Mouse (Mus musculus) limb, embryonic 15.5 days (tissue): ENCODE data around the gene Xirp2. TPM values are rescaled to one million over a fixed set of nuclear protein-coding genes. Genes with fewer than 3 reads are reported as not detected.

Experiments
- ATAC-seq: fragments of 200-750 bp; cut with Nextera tagmentation; 2 replicates; pipeline ENCODE4 v1.8.0; 2017; ENCODE audit warnings: low read depth, moderate TSS enrichment; ENCODE audit not compliant: insufficient number of reproducible peaks, low FRiP score, low TSS enrichment
- H3K27ac ChIP-seq: fragments of 300-500 bp; sonication (generic); 2 replicates; pipeline ENCODE4 v1.5.1; 2015; ENCODE audit warnings: moderate library complexity, mild to moderate bottlenecking, inconsistent platforms
- H3K27me3 ChIP-seq: fragments of 300-500 bp; sonication (generic); 2 replicates; pipeline ENCODE4 v1.6.1; 2015; ENCODE audit warnings: inconsistent platforms
- H3K36me3 ChIP-seq: fragments of 300-500 bp; sonication (generic); 2 replicates; pipeline ENCODE4 v1.6.1; 2015; ENCODE audit warnings: inconsistent platforms
- H3K4me1 ChIP-seq: fragments of 300-500 bp; sonication (generic); 2 replicates; pipeline ENCODE4 v1.6.1; 2015; ENCODE audit warnings: inconsistent platforms
- H3K4me2 ChIP-seq: fragments of 300-500 bp; sonication (generic); 2 replicates; pipeline ENCODE4 v1.6.1; 2015; ENCODE audit warnings: mild to moderate bottlenecking, inconsistent platforms
- H3K4me3 ChIP-seq: fragments of 300-500 bp; sonication (generic); 2 replicates; pipeline ENCODE4 v1.5.1; 2015; ENCODE audit warnings: mild to moderate bottlenecking, inconsistent platforms
- H3K9ac ChIP-seq: fragments of 300-500 bp; sonication (generic); 2 replicates; pipeline ENCODE4 v1.6.1; 2015; ENCODE audit warnings: inconsistent platforms
- H3K9me3 ChIP-seq: fragments of 300-500 bp; sonication (generic); 2 replicates; pipeline ENCODE4 v1.6.1; 2016; ENCODE audit warnings: inconsistent platforms
- WGBS: fragments of 180-500 bp; shearing (Covaris S2); methylation state at CpG from one replicate; pipeline ENCODE4 v1.1.7; 2015; 5-methylcytosine and 5-hydroxymethylcytosine counted together
- polyA plus RNA-seq: library from polyadenylated mRNA; unstranded; fragments of >200 nt; fragmentation: Nextera tagmentation; extraction: Ambion mirVana; gene quantifications from 2 replicates; pipeline ENCODE4 v1.2.1, GENCODE M21; 2015

Xirp2 gene
- polyA plus RNA-seq, 1 experiment from 2014 or later: 0.04 TPM

- WGBS: under 1% methylated on average over 80 of the region's 83 CpGs
- H3K27me3 ChIP-seq: peaks cover 10% of the 10 kb centered on the region
- peak within 1 kb of the TSS; percentile 92 for H3K4me2 ChIP-seq
- H3K4me1 ChIP-seq: peaks cover 14% of the 10 kb centered on the region
- peak; percentile 94 for ATAC-seq
- peak within 1 kb of the TSS; percentile 57 for H3K27ac ChIP-seq
- peak within 1 kb of the TSS; percentile 59 for H3K4me3 ChIP-seq
- H3K9me3 ChIP-seq: no peaks in the 10 kb centered on the region
- H3K9ac ChIP-seq: peak within 1 kb of the TSS; percentile 60
- H3K36me3 ChIP-seq: no peaks in the 10 kb centered on the region
These were observed 119.9 kb downstream of the Xirp2 start, which contains the start of gene B3galt1 for GRCm38 (mm10) chr2:67565480-67566331. Gene B3galt1 (plus strand): TSS chr2:67565871.

GRCm38 (mm10) chr2:67566566-67566965 lies 120.8 kb downstream of the Xirp2 start:
- Histone ChIP-seq H3K9ac (peak overlapping the region; percentile 60; the same call in 1 of the 2 replicates), H3K27me3 (peaks cover 10% of the 10 kb centered on the region), H3K27ac (no peak overlapping the region), H3K4me1 (peaks cover 14% of the 10 kb centered on the region), H3K9me3 (no peaks in the 10 kb centered on the region), H3K4me2 (peak overlapping the region; percentile 92), H3K4me3 (peak overlapping the region; percentile 59), H3K36me3 (no peaks in the 10 kb centered on the region)
- no peak for ATAC-seq
- WGBS: 2% methylated on average over 12 of the region's 12 CpGs

DNA sequence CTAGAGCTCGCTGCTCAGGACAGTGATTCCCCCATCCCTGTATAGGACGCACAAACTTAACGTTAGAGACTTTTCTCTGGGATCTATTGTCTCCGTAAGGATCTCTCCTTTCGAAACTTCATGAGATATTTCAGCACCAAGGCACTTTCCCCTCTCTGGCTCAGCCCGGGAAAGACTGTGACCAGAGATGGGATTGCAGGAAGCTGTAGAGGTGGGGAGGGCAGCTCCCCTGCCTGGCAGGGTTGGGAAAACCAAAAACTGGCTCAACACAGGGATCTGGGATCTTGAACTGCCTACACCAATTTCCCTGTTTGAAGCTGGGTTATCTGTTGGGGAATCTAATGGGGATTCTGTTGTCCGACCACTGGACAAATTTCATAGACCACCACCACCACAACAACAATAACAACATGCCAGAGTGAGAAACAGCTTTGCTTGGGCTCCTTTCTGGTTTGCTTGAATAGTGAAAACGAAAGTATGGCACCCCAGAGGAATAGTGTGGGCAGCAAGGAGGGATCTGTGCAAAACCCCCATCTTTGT lies 121.4 kb downstream of the Xirp2 start:
- no peak for ATAC-seq
- no peak overlapping the region for H3K9ac ChIP-seq

More for the DNA sequence above, 121.4 kb downstream of the Xirp2 start:
- H3K9me3 ChIP-seq: no peaks in the 10 kb centered on the region
- H3K4me1 ChIP-seq: peaks cover 14% of the 10 kb centered on the region
- H3K4me3 ChIP-seq: peak overlapping the region; percentile 59
- peaks cover 10% of the 10 kb centered on the region for H3K27me3 ChIP-seq
- no peak overlapping the region for H3K27ac ChIP-seq
- H3K36me3 ChIP-seq: no peaks in the 10 kb centered on the region
- peak overlapping the region; percentile 92 for H3K4me2 ChIP-seq
- 15% methylated on average over 8 of the region's 8 CpGs for WGBS

Other genes starting within 250 kb of the Xirp2 start
- gene Gm21830, start 32.3 kb upstream of the Xirp2 start, polyA plus RNA-seq: not detected in 2 replicates
- not detected in 2 replicates for gene Gm26727, start 12.8 kb upstream of the Xirp2 start, polyA plus RNA-seq
- 3.3 and 7.3 TPM in 2 replicates for gene B3galt1, start 119.9 kb downstream of the Xirp2 start, polyA plus RNA-seq